Mouse (Mus musculus): Measurements from ENCODE around the gene Erich4.

DNA sequence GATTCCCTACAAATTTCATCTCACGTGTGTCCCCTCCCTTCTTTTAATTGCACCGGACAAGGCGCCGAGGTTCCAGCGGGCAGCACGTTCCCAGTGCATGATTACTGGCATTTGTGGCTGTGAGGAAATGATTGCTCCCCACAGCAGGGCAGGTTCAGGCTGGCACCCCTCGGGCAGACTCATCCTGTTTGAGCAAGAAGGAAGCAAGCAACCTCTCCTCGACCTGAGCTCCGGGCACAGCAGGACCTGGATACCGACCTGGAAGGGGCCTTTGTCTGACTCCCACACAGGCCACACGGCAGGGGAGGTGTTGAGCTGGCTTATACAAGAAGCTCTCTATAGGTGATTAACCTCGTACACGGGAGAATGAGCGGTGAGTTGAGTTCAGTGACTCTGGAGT lies 29.4 kb upstream of the Erich4 start:
- TF ChIP-seq CTCF (IDR thresholded peaks at IDR 0.05; ENCODE audit: borderline replicate concordance, control insufficient read depth, extremely low read depth, insufficient read depth, low read length, poor library complexity) (no peak), POLR2A (IDR thresholded peaks at IDR 0.05; ENCODE audit: control insufficient read depth, extremely low read depth, insufficient read depth, low read length, poor library complexity) (no peak)
